Mouse (Mus musculus) C2C12 (cell line): ENCODE measurements around the gene Tmem196.

Experiments
- CTCF ChIP-seq: IDR thresholded peaks from one replicate; pipeline ENCODE4 v1.5.1; 2011; ENCODE audit not compliant: control insufficient read depth, insufficient read depth, insufficient read length
- MAX ChIP-seq: IDR thresholded peaks from one replicate; pipeline ENCODE4 v1.6.1; 2011; ENCODE audit warnings: mild to moderate bottlenecking, control low read depth
- MYOD1 ChIP-seq: IDR thresholded peaks from one replicate; pipeline ENCODE4 v1.6.1; 2011; ENCODE audit warnings: low read depth; ENCODE audit not compliant: control insufficient read depth, insufficient read length
- MYOG ChIP-seq: IDR thresholded peaks from one replicate; pipeline ENCODE4 v1.6.1; 2011; ENCODE audit not compliant: control insufficient read depth, insufficient read length; ENCODE audit errors: extremely low read depth

DNA sequence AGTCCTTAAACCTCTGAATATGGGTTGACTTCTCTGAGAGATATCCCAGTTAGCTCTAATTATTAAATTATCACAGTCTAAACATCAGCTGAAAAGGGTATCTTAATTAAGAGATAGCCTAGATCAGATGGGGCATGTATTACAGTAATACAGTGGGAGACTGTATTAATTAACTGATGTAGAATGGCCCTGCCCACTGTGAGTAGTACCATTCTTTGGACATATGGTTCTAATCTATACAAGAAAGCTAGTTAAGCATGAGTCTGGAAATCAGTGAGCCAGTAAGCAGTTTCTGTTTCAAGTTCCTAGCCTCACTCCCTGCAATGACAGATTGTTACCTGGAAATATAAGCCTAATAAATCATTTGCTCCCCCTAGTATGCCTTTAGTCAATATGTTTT is 58.7 kb downstream of the Tmem196 start:
- TF ChIP-seq MYOD1, result no peak
- no peak for TF ChIP-seq MAX
- no peak for TF ChIP-seq CTCF
- TF ChIP-seq MYOG, result no peak
